Mouse (Mus musculus): Measurements from ENCODE around the gene Mpped2. TPM values are rescaled to one million over a fixed set of nuclear protein-coding genes. Genes with fewer than 3 reads are reported as not detected.

Gene Mpped2
- polyA plus RNA-seq, 1 experiment from 2014 or later = 36.7 TPM

- H3K4me3 ChIP-seq (ENCODE audit: low read length) = no peak overlapping the region
- ATAC-seq (ENCODE audit: low FRiP score, low TSS enrichment) = no peak
- 92% methylated on average over 2 of the region's 2 CpGs for WGBS
- peaks cover 3% of the 10 kb centered on the region; the same call in 1 of the 2 replicates for H3K4me1 ChIP-seq (ENCODE audit: control insufficient read depth, insufficient read depth, low read length)
- no peaks in the 10 kb centered on the region for H3K27me3 ChIP-seq (ENCODE audit: control insufficient read depth, insufficient read depth, low read length)
- H3K4me2 ChIP-seq (replicated peaks; ENCODE audit: low read depth, low read length) = no peak overlapping the region
- H3K9me3 ChIP-seq (ENCODE audit: control insufficient read depth, low read length) = no peaks in the 10 kb centered on the region
- no peak overlapping the region for H3K9ac ChIP-seq (ENCODE audit: low read depth, low read length)
- no peak overlapping the region for H3K27ac ChIP-seq (ENCODE audit: low read depth, low read length)
- no peaks in the 10 kb centered on the region for H3K36me3 ChIP-seq (ENCODE audit: control insufficient read depth, insufficient read depth, low read length)
Observed at GRCm38 (mm10) chr2:106870886-106871285, 177.8 kb downstream of the Mpped2 start.

GRCm38 (mm10) chr2:106873166-106873565 lies 180.1 kb downstream of the Mpped2 start:
- no peak overlapping the region for H3K4me3 ChIP-seq (ENCODE audit: low read length)
- 69% methylated on average over 9 of the region's 9 CpGs for WGBS
- no peaks in the 10 kb centered on the region for H3K36me3 ChIP-seq (ENCODE audit: control insufficient read depth, insufficient read depth, low read length)
- no peak overlapping the region for H3K27ac ChIP-seq (ENCODE audit: low read depth, low read length)
- no peak overlapping the region for H3K4me2 ChIP-seq (replicated peaks; ENCODE audit: low read depth, low read length)
- H3K27me3 ChIP-seq (ENCODE audit: control insufficient read depth, insufficient read depth, low read length) = no peaks in the 10 kb centered on the region
- no peaks in the 10 kb centered on the region for H3K4me1 ChIP-seq (ENCODE audit: control insufficient read depth, insufficient read depth, low read length)
- H3K9ac ChIP-seq (ENCODE audit: low read depth, low read length) = no peak overlapping the region
- H3K9me3 ChIP-seq (ENCODE audit: control insufficient read depth, low read length) = no peaks in the 10 kb centered on the region
- no peak for ATAC-seq (ENCODE audit: low FRiP score, low TSS enrichment)

- Histone ChIP-seq H3K27ac (ENCODE audit: low read depth, low read length) (no peak overlapping the region), H3K9ac (ENCODE audit: low read depth, low read length) (no peak overlapping the region), H3K27me3 (ENCODE audit: control insufficient read depth, insufficient read depth, low read length) (no peaks in the 10 kb centered on the region), H3K36me3 (ENCODE audit: control insufficient read depth, insufficient read depth, low read length) (no peaks in the 10 kb centered on the region), H3K4me1 (ENCODE audit: control insufficient read depth, insufficient read depth, low read length) (no peaks in the 10 kb centered on the region; the same call in 1 of the 2 replicates), H3K9me3 (ENCODE audit: control insufficient read depth, low read length) (no peaks in the 10 kb centered on the region), H3K4me2 (replicated peaks; ENCODE audit: low read depth, low read length) (no peak overlapping the region), H3K4me3 (ENCODE audit: low read length) (no peak overlapping the region)
- 34% methylated on average over 8 of the region's 8 CpGs for WGBS
- no peak for ATAC-seq (ENCODE audit: low FRiP score, low TSS enrichment)
Observed at GRCm38 (mm10) chr2:106883390-106883789, 190.3 kb downstream of the Mpped2 start.

- Histone ChIP-seq H3K4me1 (ENCODE audit: control insufficient read depth, insufficient read depth, low read length) (peaks cover under 1% of the 10 kb centered on the region; the same call in 1 of the 2 replicates), H3K27me3 (ENCODE audit: control insufficient read depth, insufficient read depth, low read length) (no peaks in the 10 kb centered on the region), H3K36me3 (ENCODE audit: control insufficient read depth, insufficient read depth, low read length) (no peaks in the 10 kb centered on the region), H3K4me2 (replicated peaks; ENCODE audit: low read depth, low read length) (no peak overlapping the region), H3K27ac (ENCODE audit: low read depth, low read length) (no peak overlapping the region), H3K9ac (ENCODE audit: low read depth, low read length) (no peak overlapping the region), H3K9me3 (ENCODE audit: control insufficient read depth, low read length) (no peaks in the 10 kb centered on the region), H3K4me3 (ENCODE audit: low read length) (no peak overlapping the region)
- no peak for ATAC-seq (ENCODE audit: low FRiP score, low TSS enrichment)
- 96% methylated on average over 5 of the region's 5 CpGs for WGBS
Observed at GRCm38 (mm10) chr2:106888174-106888573, 195.1 kb downstream of the Mpped2 start.

GRCm38 (mm10) chr2:106889297-106890000 lies 196.4 kb downstream of the Mpped2 start:
- peak; percentile 83 for ATAC-seq (ENCODE audit: low FRiP score, low TSS enrichment)
- Histone ChIP-seq H3K27me3 (ENCODE audit: control insufficient read depth, insufficient read depth, low read length) (no peaks in the 10 kb centered on the region), H3K9me3 (ENCODE audit: control insufficient read depth, low read length) (no peaks in the 10 kb centered on the region), H3K4me2 (replicated peaks; ENCODE audit: low read depth, low read length) (no peak overlapping the region), H3K4me1 (ENCODE audit: control insufficient read depth, insufficient read depth, low read length) (0 out of 2 replicates have a peak, but pooled peaks cover 2% of the 10 kb centered on the region), H3K4me3 (ENCODE audit: low read length) (no peak overlapping the region), H3K36me3 (ENCODE audit: control insufficient read depth, insufficient read depth, low read length) (no peaks in the 10 kb centered on the region), H3K9ac (ENCODE audit: low read depth, low read length) (no peak overlapping the region), H3K27ac (ENCODE audit: low read depth, low read length) (no peak overlapping the region)
- 21% methylated on average over 3 of the region's 3 CpGs for whole genome bisulfite sequencing

- no peaks in the 10 kb centered on the region for H3K36me3 ChIP-seq (ENCODE audit: control insufficient read depth, insufficient read depth, low read length)
- no peaks in the 10 kb centered on the region for H3K9me3 ChIP-seq (ENCODE audit: control insufficient read depth, low read length)
- WGBS = 28% methylated on average over 3 of the region's 3 CpGs
- no peak overlapping the region for H3K4me2 ChIP-seq (replicated peaks; ENCODE audit: low read depth, low read length)
- H3K27ac ChIP-seq (ENCODE audit: low read depth, low read length) = no peak overlapping the region
- peaks cover 7% of the 10 kb centered on the region; the same call in 1 of the 2 replicates for H3K4me1 ChIP-seq (ENCODE audit: control insufficient read depth, insufficient read depth, low read length)
- no peaks in the 10 kb centered on the region for H3K27me3 ChIP-seq (ENCODE audit: control insufficient read depth, insufficient read depth, low read length)
- no peak overlapping the region for H3K9ac ChIP-seq (ENCODE audit: low read depth, low read length)
- no peak for ATAC-seq (ENCODE audit: low FRiP score, low TSS enrichment)
- no peak overlapping the region for H3K4me3 ChIP-seq (ENCODE audit: low read length)
Observed at GRCm38 (mm10) chr2:106893376-106893775, 200.3 kb downstream of the Mpped2 start.

GRCm38 (mm10) chr2:106895326-106896023 lies 202.4 kb downstream of the Mpped2 start:
- Histone ChIP-seq H3K9me3 (ENCODE audit: control insufficient read depth, low read length) (no peaks in the 10 kb centered on the region), H3K4me1 (ENCODE audit: control insufficient read depth, insufficient read depth, low read length) (peaks cover 7% of the 10 kb centered on the region; the same call in 1 of the 2 replicates), H3K27me3 (ENCODE audit: control insufficient read depth, insufficient read depth, low read length) (no peaks in the 10 kb centered on the region), H3K4me3 (ENCODE audit: low read length) (no peak overlapping the region), H3K9ac (ENCODE audit: low read depth, low read length) (no peak overlapping the region), H3K4me2 (replicated peaks; ENCODE audit: low read depth, low read length) (no peak overlapping the region), H3K36me3 (ENCODE audit: control insufficient read depth, insufficient read depth, low read length) (no peaks in the 10 kb centered on the region), H3K27ac (ENCODE audit: low read depth, low read length) (no peak overlapping the region)
- WGBS = 29% methylated on average over 11 of the region's 11 CpGs
- ATAC-seq (ENCODE audit: low FRiP score, low TSS enrichment) = peak; percentile 75

GRCm38 (mm10) chr2:106896024-106896384 lies 202.9 kb downstream of the Mpped2 start:
- WGBS = 42% methylated on average over 4 of the region's 4 CpGs
- no peak overlapping the region for H3K4me2 ChIP-seq (replicated peaks; ENCODE audit: low read depth, low read length)
- H3K4me3 ChIP-seq (ENCODE audit: low read length) = no peak overlapping the region
- ATAC-seq (ENCODE audit: low FRiP score, low TSS enrichment) = peak; percentile 35; the same call in 1 of the 2 replicates
- H3K27ac ChIP-seq (ENCODE audit: low read depth, low read length) = no peak overlapping the region
- H3K4me1 ChIP-seq (ENCODE audit: control insufficient read depth, insufficient read depth, low read length) = peaks cover 7% of the 10 kb centered on the region; the same call in 1 of the 2 replicates
- H3K36me3 ChIP-seq (ENCODE audit: control insufficient read depth, insufficient read depth, low read length) = no peaks in the 10 kb centered on the region
- no peaks in the 10 kb centered on the region for H3K9me3 ChIP-seq (ENCODE audit: control insufficient read depth, low read length)
- H3K27me3 ChIP-seq (ENCODE audit: control insufficient read depth, insufficient read depth, low read length) = no peaks in the 10 kb centered on the region
- H3K9ac ChIP-seq (ENCODE audit: low read depth, low read length) = no peak overlapping the region

GRCm38 (mm10) chr2:106911951-106912480 lies 218.9 kb downstream of the Mpped2 start:
- H3K36me3 ChIP-seq (ENCODE audit: control insufficient read depth, insufficient read depth, low read length) = no peaks in the 10 kb centered on the region
- ATAC-seq (ENCODE audit: low FRiP score, low TSS enrichment) = no peak
- 64% methylated on average over 6 of the region's 6 CpGs for WGBS

More at GRCm38 (mm10) chr2:106911951-106912480, 218.9 kb downstream of the Mpped2 start:
- no peak overlapping the region for H3K4me2 ChIP-seq (replicated peaks; ENCODE audit: low read depth, low read length)
- no peaks in the 10 kb centered on the region for H3K4me1 ChIP-seq (ENCODE audit: control insufficient read depth, insufficient read depth, low read length)
- H3K27ac ChIP-seq (ENCODE audit: low read depth, low read length) = no peak overlapping the region
- no peaks in the 10 kb centered on the region for H3K9me3 ChIP-seq (ENCODE audit: control insufficient read depth, low read length)
- no peak overlapping the region for H3K9ac ChIP-seq (ENCODE audit: low read depth, low read length)
- no peak overlapping the region for H3K4me3 ChIP-seq (ENCODE audit: low read length)
- no peaks in the 10 kb centered on the region for H3K27me3 ChIP-seq (ENCODE audit: control insufficient read depth, insufficient read depth, low read length)
